Mouse (Mus musculus): ENCODE data around the gene Usp48. TPM values are rescaled to one million over a fixed set of nuclear protein-coding genes. Genes with fewer than 3 reads are reported as not detected.
A peak's percentile ranks its signal among the peaks of the same experiment; 100 is the strongest.
"Not testable (repeated sequence)": the region's sequence is repeated elsewhere in the genome, so short reads cannot be mapped to it uniquely, and the experiment has no call there.

Gene Usp48
- total RNA-seq (2021) = 10 to 100 TPM; 42.1 to 51.7 TPM

GRCm38 (mm10) chr4:137593601-137594495 lies at the start of gene Usp48:
Gene Usp48 (plus strand): TSS chr4:137593755.
- peak; percentile 99 for DNase-seq

GRCm38 (mm10) chr4:137545568-137545967 lies 48.0 kb upstream of the Usp48 start:
- no peak for DNase-seq

GRCm38 (mm10) chr4:137546003-137546525 lies 47.5 kb upstream of the Usp48 start:
- DNase-seq = peak; percentile 56

GRCm38 (mm10) chr4:137553466-137553865 lies 40.1 kb upstream of the Usp48 start:
- DNase-seq = no peak

GRCm38 (mm10) chr4:137556673-137557210 lies 36.8 kb upstream of the Usp48 start:
- no peak for DNase-seq

GRCm38 (mm10) chr4:137569873-137570272 lies 23.7 kb upstream of the Usp48 start:
- no peak for DNase-seq

- no peak for DNase-seq
Measured at GRCm38 (mm10) chr4:137574469-137574868, 19.1 kb upstream of the Usp48 start, which contains the start of gene Ldlrad2. Gene Ldlrad2 (minus strand): TSS chr4:137574569.

GRCm38 (mm10) chr4:137577486-137577885 lies 16.1 kb upstream of the Usp48 start:
- DNase-seq = no peak

- DNase-seq = peak; percentile 76
Measured at GRCm38 (mm10) chr4:137578181-137578845, 15.2 kb upstream of the Usp48 start.

- DNase-seq = no peak
Measured at GRCm38 (mm10) chr4:137579789-137580188, 13.8 kb upstream of the Usp48 start.

GRCm38 (mm10) chr4:137580299-137580698 lies 13.3 kb upstream of the Usp48 start:
- no peak for DNase-seq

GRCm38 (mm10) chr4:137581815-137582214 lies 11.7 kb upstream of the Usp48 start:
- DNase-seq = peak; percentile 47

GRCm38 (mm10) chr4:137589095-137589494 lies 4.5 kb upstream of the Usp48 start:
- DNase-seq = not testable (repeated sequence)

GRCm38 (mm10) chr4:137589586-137589985 lies 4.0 kb upstream of the Usp48 start:
- DNase-seq = no peak

GRCm38 (mm10) chr4:137590961-137591360 lies 2.6 kb upstream of the Usp48 start:
- DNase-seq = no peak

GRCm38 (mm10) chr4:137594496-137595270 lies 1.1 kb downstream of the Usp48 start:
- DNase-seq = no peak

GRCm38 (mm10) chr4:137597098-137597630 lies 3.6 kb downstream of the Usp48 start:
- no peak for DNase-seq

GRCm38 (mm10) chr4:137598577-137598976 lies 5.0 kb downstream of the Usp48 start:
- DNase-seq = no peak

- peak; percentile 14 for DNase-seq
Measured at GRCm38 (mm10) chr4:137603449-137604171, 10.1 kb downstream of the Usp48 start.

- DNase-seq = no peak
Measured at GRCm38 (mm10) chr4:137607023-137607422, 13.5 kb downstream of the Usp48 start.

GRCm38 (mm10) chr4:137609281-137609680 lies 15.7 kb downstream of the Usp48 start:
- no peak for DNase-seq

Measured in heart, postnatal 4 days (tissue).